Mouse (Mus musculus) intestine, embryonic 14.5 days (tissue): ENCODE results near the gene Uba52. TPM values are rescaled to one million over a fixed set of nuclear protein-coding genes. Genes with fewer than 3 reads are reported as not detected.

Experiments
- ATAC-seq: fragments of 200-750 bp; cut with Nextera tagmentation; replicated peaks from 2 replicates; pipeline ENCODE4 v1.8.0; 2017; ENCODE audit warnings: low read depth, moderate number of reproducible peaks, moderate TSS enrichment, moderate library complexity; ENCODE audit not compliant: low FRiP score, low TSS enrichment
- DNase-seq: peaks from one replicate; pipeline ENCODE4 v3.0.0-alpha.2; 2018; ENCODE audit warnings: low spot score
- H3K27ac ChIP-seq: fragments of 300-500 bp; sonication (generic); 2 replicates; pipeline ENCODE4 v1.5.1; 2014; ENCODE audit warnings: low read depth, mild to moderate bottlenecking, control low read depth
- H3K27me3 ChIP-seq: fragments of 300-500 bp; sonication (generic); replicated peaks from 2 replicates; pipeline ENCODE4 v1.6.1; 2014; ENCODE audit warnings: low read length, control low read depth; ENCODE audit not compliant: control insufficient read depth, insufficient read depth
- H3K36me3 ChIP-seq: fragments of 300-500 bp; sonication (generic); 2 replicates; pipeline ENCODE4 v1.6.1; 2014; ENCODE audit warnings: low read length, control low read depth; ENCODE audit not compliant: control insufficient read depth, insufficient read depth
- H3K4me1 ChIP-seq: fragments of 300-500 bp; sonication (generic); replicated peaks from 2 replicates; pipeline ENCODE4 v1.6.1; 2014; ENCODE audit warnings: low read length, control low read depth, mixed read lengths; ENCODE audit not compliant: control insufficient read depth, insufficient read depth
- H3K4me2 ChIP-seq: fragments of 300-500 bp; sonication (generic); 2 replicates; pipeline ENCODE4 v1.6.1; 2014; ENCODE audit warnings: low read length
- H3K4me3 ChIP-seq: fragments of 300-500 bp; sonication (generic); 2 replicates; pipeline ENCODE4 v1.5.1; 2014; ENCODE audit warnings: low read depth, low read length, control low read depth, mixed read lengths
- H3K9ac ChIP-seq: fragments of 300-500 bp; sonication (generic); 2 replicates; pipeline ENCODE4 v1.6.1; 2014; ENCODE audit warnings: mild to moderate bottlenecking, low read length
- H3K9me3 ChIP-seq: fragments of 300-500 bp; sonication (generic); 2 replicates; pipeline ENCODE4 v1.6.1; 2016; ENCODE audit warnings: low read length, control low read depth; ENCODE audit not compliant: control insufficient read depth
- WGBS: fragments of 180-500 bp; shearing (Covaris S2); extraction: QIAGEN DNeasy Blood & Tissue Kit; methylation state at CpG from one replicate; pipeline ENCODE4 v1.1.7; 2014; 5-methylcytosine and 5-hydroxymethylcytosine counted together
- polyA plus RNA-seq: library from polyadenylated mRNA; unstranded; fragments of >200 nt; fragmentation: Nextera tagmentation; extraction: Ambion mirVana; gene quantifications from 2 replicates; pipeline ENCODE4 v1.2.1, GENCODE M21; 2014

The Uba52 gene
- polyA plus RNA-seq, 1 experiment from 2014 or later = 1,247 TPM

DNA sequence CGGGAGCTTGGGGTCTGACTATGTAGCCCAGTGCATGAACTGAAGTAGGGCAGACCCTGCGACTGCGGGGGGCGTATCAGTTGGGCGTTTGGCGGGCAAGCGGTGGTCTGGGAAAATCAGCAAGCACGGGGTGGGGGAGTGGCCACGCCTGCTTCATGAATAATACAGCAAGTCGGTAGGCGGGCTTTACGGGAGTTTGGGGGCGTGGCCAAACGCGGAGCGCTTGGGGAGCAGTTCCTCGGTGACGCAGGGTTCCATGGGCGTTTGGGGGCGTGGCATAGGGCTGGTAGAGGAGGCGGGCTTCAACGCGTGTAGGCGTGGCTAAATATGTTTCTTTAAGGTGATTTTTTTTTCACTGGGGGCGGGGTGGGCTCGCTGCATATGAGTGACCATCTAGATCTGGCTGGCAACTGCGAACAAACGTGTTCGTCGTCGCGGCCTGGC is 28.1 kb upstream of the Uba52 start:
- H3K9ac ChIP-seq = peak overlapping the region; percentile 84
- under 1% methylated on average over 32 of the region's 32 CpGs for WGBS
- H3K9me3 ChIP-seq = no peaks in the 10 kb centered on the region
- ATAC-seq (peak; percentile 74), DNase-seq (peak; percentile 100)
- H3K4me2 ChIP-seq = peak overlapping the region; percentile 96
- peaks cover 20% of the 10 kb centered on the region for H3K4me1 ChIP-seq
- H3K27ac ChIP-seq = peak overlapping the region; percentile 94
- no peaks in the 10 kb centered on the region for H3K27me3 ChIP-seq
- H3K36me3 ChIP-seq = peaks cover 35% of the 10 kb centered on the region
- H3K4me3 ChIP-seq = peak overlapping the region; percentile 79

DNA sequence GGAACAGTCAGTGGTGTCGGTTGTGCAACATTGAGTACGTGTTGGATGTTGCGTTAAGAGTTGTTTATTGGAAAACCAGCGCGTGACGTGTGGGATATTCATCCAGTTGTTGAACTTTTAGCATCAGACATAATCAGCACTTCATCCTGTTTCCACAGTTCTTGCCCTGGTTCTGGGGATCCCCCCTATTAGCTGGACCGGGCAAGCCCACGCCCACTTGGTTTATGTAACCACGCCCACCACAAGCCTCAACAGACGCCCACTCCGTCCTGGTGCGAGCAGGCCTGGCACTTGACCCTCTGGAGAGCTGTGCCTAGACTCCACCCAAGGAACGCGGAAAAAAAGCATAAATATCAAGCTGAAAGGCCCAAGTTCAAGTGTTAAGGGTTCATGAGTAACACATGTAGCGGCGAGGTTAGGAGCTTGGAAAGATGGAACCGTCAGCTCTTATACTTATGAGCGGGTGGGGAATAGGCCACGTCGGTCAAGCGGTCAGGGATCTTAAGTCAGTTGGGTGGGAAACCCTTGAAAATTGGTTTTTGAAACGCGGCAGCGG is 27.5 kb upstream of the Uba52 start:
- Histone ChIP-seq H3K27me3 (no peaks in the 10 kb centered on the region), H3K4me1 (peaks cover 19% of the 10 kb centered on the region), H3K36me3 (peaks cover 40% of the 10 kb centered on the region), H3K4me3 (peak overlapping the region; percentile 79), H3K4me2 (peak overlapping the region; percentile 96), H3K27ac (peak overlapping the region; percentile 94), H3K9me3 (no peaks in the 10 kb centered on the region), H3K9ac (peak overlapping the region; percentile 54)
- WGBS = 13% methylated on average over 24 of the region's 24 CpGs
- ATAC-seq (peak; percentile 7; the same call in 1 of the 2 replicates), DNase-seq (peak; percentile 73)

DNA sequence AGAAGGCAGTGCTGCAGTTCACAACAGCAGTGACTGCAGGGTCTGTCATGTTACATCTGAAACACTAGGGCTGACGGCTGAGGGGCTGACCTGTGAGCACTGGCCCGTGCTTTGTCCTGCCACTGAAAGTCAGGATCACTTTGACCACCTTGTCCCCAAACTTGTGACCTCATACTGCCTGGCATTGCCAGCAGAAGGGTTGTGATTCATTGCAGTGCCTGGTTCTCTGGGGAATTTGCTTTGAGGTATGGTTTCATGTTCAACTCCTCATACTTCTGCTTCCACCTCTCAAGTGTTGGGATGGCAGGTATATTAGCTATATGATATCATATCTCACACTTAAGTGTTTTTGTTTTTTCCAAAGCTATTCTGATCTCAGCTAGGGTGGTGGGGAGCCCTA is 25.1 kb upstream of the Uba52 start:
- H3K4me2 ChIP-seq = no peak overlapping the region
- ATAC-seq = no peak
- H3K27ac ChIP-seq = no peak overlapping the region
- no peak for DNase-seq
- H3K9me3 ChIP-seq = no peaks in the 10 kb centered on the region
- peaks cover 7% of the 10 kb centered on the region for H3K4me1 ChIP-seq
- H3K9ac ChIP-seq = no peak overlapping the region
- H3K4me3 ChIP-seq = no peak overlapping the region
- peaks cover 64% of the 10 kb centered on the region for H3K36me3 ChIP-seq
- no peaks in the 10 kb centered on the region for H3K27me3 ChIP-seq
- 89% methylated on average over 2 of the region's 2 CpGs for WGBS

DNA sequence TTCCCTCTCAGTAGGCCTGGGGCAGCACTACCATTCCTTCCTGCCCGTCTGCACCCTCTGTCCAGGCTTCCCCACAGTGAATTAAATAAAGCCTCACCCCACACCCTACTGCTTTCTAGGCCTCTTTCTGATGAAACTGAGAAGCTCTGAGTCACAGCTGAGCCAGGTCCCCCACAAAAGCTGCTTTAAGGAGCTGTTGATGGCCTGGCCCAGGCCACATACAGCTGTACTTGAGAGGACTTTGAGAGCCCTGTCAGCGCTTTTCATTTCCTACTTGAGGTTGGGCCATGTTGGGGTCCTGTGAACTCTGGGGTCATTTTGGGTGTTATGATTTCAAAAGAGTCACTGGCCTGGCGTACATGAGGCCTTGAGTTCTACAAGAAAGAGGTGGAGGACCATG is 24.6 kb upstream of the Uba52 start:
- H3K4me2 ChIP-seq = no peak overlapping the region
- ATAC-seq (no peak), DNase-seq (no peak)
- peaks cover 68% of the 10 kb centered on the region for H3K36me3 ChIP-seq
- H3K4me1 ChIP-seq = peaks cover 3% of the 10 kb centered on the region
- 99% methylated on average over 3 of the region's 3 CpGs for WGBS
- H3K27me3 ChIP-seq = no peaks in the 10 kb centered on the region
- no peak overlapping the region for H3K4me3 ChIP-seq
- H3K9ac ChIP-seq = no peak overlapping the region
- H3K9me3 ChIP-seq = no peaks in the 10 kb centered on the region
- H3K27ac ChIP-seq = no peak overlapping the region

DNA sequence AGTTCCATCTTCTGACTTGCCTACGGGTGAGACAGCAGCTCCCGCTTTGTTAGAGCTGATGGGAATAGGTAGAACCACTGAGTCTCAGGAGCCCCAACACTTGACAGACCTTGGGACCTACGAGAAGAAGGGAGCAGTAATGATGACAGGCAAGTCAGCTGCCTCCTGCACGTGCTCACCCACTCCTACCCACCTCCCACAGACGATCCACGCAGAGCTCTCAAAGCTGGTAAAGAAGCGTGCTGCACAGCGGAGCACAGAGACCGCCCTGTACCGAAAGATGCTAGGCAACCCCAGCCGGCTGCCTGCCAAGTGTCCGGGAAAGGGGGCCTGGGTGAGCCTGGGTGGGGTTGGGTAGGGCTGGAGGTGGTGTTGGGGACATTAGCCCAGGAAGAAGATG is 23.7 kb upstream of the Uba52 start:
- ATAC-seq (no peak), DNase-seq (no peak)
- Histone ChIP-seq H3K9me3 (no peaks in the 10 kb centered on the region), H3K4me3 (no peak overlapping the region), H3K27ac (no peak overlapping the region), H3K4me2 (no peak overlapping the region), H3K4me1 (0 out of 2 replicates have a peak, but pooled peaks cover 1% of the 10 kb centered on the region), H3K27me3 (no peaks in the 10 kb centered on the region), H3K9ac (no peak overlapping the region), H3K36me3 (peaks cover 74% of the 10 kb centered on the region)
- WGBS = 96% methylated on average over 12 of the region's 12 CpGs

DNA sequence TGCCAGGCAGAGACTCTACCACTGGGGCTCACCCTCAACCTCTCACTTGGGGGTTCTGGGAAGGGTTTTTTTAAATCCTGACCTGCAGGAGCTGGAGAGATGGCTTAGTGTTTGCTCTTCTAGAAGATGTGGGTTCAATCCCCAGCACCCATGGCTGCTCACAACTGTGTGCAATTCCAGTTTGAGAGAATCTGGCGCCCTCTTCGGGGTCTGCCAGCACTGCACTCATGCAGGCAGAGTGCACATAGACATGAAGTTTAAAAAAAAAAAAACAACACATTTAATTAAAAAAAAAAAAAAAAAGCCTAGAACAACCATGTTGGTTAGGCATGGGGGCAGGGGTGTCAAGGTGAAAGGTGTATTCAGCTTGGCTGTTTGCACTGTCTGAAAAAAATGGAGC is 19.7 kb upstream of the Uba52 start:
- no peak overlapping the region for H3K27ac ChIP-seq
- no peak overlapping the region for H3K9ac ChIP-seq
- H3K4me2 ChIP-seq = no peak overlapping the region
- H3K4me3 ChIP-seq = no peak overlapping the region
- WGBS = 93% methylated on average over 2 of the region's 2 CpGs
- ATAC-seq = no peak
- no peak for DNase-seq
- no peaks in the 10 kb centered on the region for H3K27me3 ChIP-seq
- H3K4me1 ChIP-seq = peaks cover 13% of the 10 kb centered on the region
- H3K36me3 ChIP-seq = peaks cover 56% of the 10 kb centered on the region
- no peaks in the 10 kb centered on the region for H3K9me3 ChIP-seq

DNA sequence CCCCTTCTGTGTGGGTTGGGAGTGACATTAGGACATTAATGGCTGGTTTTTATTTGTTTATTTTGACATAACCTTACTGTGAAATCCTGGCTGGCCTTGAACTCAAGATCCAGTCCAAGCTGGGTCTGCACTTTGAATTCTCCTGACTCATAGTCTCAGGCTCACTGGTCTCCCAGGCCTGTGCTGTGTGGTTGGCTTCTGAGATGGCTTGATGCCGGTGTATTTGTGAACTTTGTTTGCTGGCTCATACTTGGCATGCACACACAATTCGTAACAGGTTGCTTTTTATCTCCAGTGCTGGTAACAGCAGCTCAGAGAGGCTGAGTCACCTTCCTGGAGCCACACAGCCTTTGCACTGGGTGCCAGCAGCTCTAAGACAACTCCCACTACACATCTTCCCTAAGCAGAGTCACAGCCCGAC is 19.1 kb upstream of the Uba52 start:
- DNase-seq = no peak
- ATAC-seq = no peak
- Histone ChIP-seq H3K27ac (no peak overlapping the region), H3K4me2 (no peak overlapping the region), H3K36me3 (peaks cover 50% of the 10 kb centered on the region), H3K27me3 (no peaks in the 10 kb centered on the region), H3K9me3 (no peaks in the 10 kb centered on the region), H3K4me1 (peaks cover 13% of the 10 kb centered on the region), H3K4me3 (no peak overlapping the region), H3K9ac (no peak overlapping the region)
- 95% methylated on average over 3 of the region's 3 CpGs for WGBS

DNA sequence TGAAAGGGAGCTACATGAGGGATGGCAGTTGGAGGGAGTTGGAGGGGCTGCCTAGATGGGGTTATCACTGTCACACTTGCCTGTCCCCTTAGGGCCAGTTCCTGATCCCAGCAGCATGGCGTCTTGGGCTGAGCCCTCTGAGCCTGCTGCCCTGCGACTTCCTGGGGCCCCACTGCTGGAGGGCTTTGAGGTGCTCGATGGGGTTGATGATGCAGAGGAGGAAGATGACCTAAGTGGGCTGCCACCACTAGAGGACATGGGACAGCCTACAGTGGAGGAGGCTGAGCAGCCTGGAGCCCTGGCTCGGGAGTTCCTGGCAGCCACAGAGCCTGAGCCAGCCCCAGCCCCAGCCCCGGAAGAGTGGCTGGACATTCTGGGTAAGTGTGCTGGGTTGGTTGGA is 18.7 kb upstream of the Uba52 start:
- Histone ChIP-seq H3K9ac (no peak overlapping the region), H3K36me3 (peaks cover 46% of the 10 kb centered on the region), H3K4me3 (no peak overlapping the region), H3K4me2 (no peak overlapping the region), H3K27me3 (no peaks in the 10 kb centered on the region), H3K4me1 (peaks cover 13% of the 10 kb centered on the region), H3K9me3 (no peaks in the 10 kb centered on the region), H3K27ac (no peak overlapping the region)
- ATAC-seq (no peak), DNase-seq (no peak)
- 73% methylated on average over 5 of the region's 5 CpGs for WGBS

DNA sequence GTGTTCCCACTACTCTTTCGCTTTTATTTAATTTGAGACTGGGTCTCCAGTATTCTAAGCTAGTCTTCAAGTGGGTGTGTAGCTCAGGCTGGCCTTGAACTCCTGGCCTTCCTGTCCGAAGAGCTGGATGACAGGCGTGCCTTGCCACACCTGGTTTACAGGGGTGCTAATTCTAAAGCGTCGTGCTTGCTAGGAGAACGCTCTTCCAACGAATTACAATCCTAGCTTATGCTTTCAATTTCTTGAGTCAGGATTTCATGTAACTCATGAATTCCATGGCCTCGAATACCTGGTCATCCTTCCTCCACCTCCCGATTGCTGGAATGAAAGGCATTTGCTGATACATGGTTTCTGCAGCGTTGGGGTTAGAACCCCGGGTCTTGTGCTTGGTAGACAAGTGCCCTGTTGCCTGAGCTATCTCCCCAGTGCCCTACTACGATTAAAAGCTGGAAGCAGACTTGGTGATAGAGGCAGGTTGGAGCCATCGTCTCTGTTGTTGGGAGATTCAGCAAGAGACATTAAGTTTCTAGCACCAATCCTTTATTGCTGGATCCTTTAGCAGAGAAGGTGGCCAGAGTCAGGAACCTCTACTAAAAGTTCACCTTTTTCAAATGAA is 17.7 kb upstream of the Uba52 start:
- H3K36me3 ChIP-seq = peaks cover 36% of the 10 kb centered on the region
- peak overlapping the region; percentile 92 for H3K9ac ChIP-seq
- H3K27ac ChIP-seq = peak overlapping the region; percentile 90
- H3K4me3 ChIP-seq = peak overlapping the region; percentile 56
- 22% methylated on average over 13 of the region's 13 CpGs for WGBS
- peaks cover 13% of the 10 kb centered on the region for H3K4me1 ChIP-seq
- DNase-seq (peak; percentile 57), ATAC-seq (no peak)
- no peaks in the 10 kb centered on the region for H3K27me3 ChIP-seq
- no peaks in the 10 kb centered on the region for H3K9me3 ChIP-seq
- peak overlapping the region; percentile 70 for H3K4me2 ChIP-seq
